Mouse (Mus musculus) CH12.LX (cell line): ENCODE measurements around the gene Tas1r1. TPM values are rescaled to one million over a fixed set of nuclear protein-coding genes. Genes with fewer than 3 reads are reported as not detected.

Source experiments
- DNase-seq: peaks from one replicate; pipeline ENCODE4 v3.0.0-alpha.2; 2013; ENCODE audit errors: extremely low read depth
- H3K27ac ChIP-seq: 2 replicates; pipeline ENCODE4 v1.5.1; 2012; ENCODE audit warnings: low read depth, mild to moderate bottlenecking, control low read depth, moderate library complexity; ENCODE audit not compliant: insufficient read depth
- H3K27me3 ChIP-seq: replicated peaks from 2 replicates; pipeline ENCODE3; 2012; ENCODE audit warnings: inconsistent platforms
- H3K36me3 ChIP-seq, 2 experiments: replicated peaks in 1 of 2; 2 replicates each; pipeline versions ENCODE3 to v1.6.1; 2012; ENCODE audit warnings: inconsistent platforms in 1 of 2, low read length in 1 of 2, mild to moderate bottlenecking in 1 of 2, mixed read lengths in 1 of 2, moderate library complexity in 1 of 2; ENCODE audit not compliant: control insufficient read depth in 1 of 2, insufficient read depth in 1 of 2
- H3K4me1 ChIP-seq, 2 experiments: 2 replicates each; pipeline ENCODE4 v1.6.1; 2012; ENCODE audit warnings: inconsistent platforms in 1 of 2, moderate library complexity in 1 of 2; ENCODE audit not compliant: insufficient read depth in 2 of 2, control insufficient read depth in 1 of 2
- H3K4me2 ChIP-seq: 2 replicates; pipeline ENCODE4 v1.6.1; 2012; ENCODE audit warnings: low read depth, mild to moderate bottlenecking, control low read depth; ENCODE audit not compliant: poor library complexity, insufficient read depth, severe bottlenecking
- H3K4me3 ChIP-seq, 3 experiments: fragments of 150-350 bp in 1 of 3; sonication (generic) in 1 of 3; replicated peaks in 1 of 3; 2 replicates each; pipeline versions ENCODE3 to v1.5.1; 2011 to 2012; ENCODE audit warnings: low read depth in 2 of 3, low read length in 2 of 3, mild to moderate bottlenecking in 2 of 3, moderate library complexity in 2 of 3, control low read depth in 1 of 3, improper control_type of control experiment in 1 of 3, inconsistent platforms in 1 of 3, mixed read lengths in 1 of 3; ENCODE audit not compliant: poor library complexity in 1 of 3
- H3K79me2 ChIP-seq: replicated peaks from 2 replicates; pipeline ENCODE4 v1.6.1; 2012; ENCODE audit warnings: mild to moderate bottlenecking, moderate library complexity; ENCODE audit not compliant: control insufficient read depth, poor library complexity, insufficient read depth, severe bottlenecking; ENCODE audit errors: extremely low read depth
- H3K9ac ChIP-seq: 2 replicates; pipeline ENCODE4 v1.6.1; 2012; ENCODE audit warnings: low read depth, mild to moderate bottlenecking, control low read depth, moderate library complexity; ENCODE audit not compliant: insufficient read depth
- H3K9me3 ChIP-seq: replicated peaks from 2 replicates; pipeline ENCODE3; 2012; ENCODE audit warnings: low read length, inconsistent platforms, mixed read lengths
- E2F4 ChIP-seq: IDR thresholded peaks from 2 replicates; pipeline ENCODE4 v1.6.1; 2011; ENCODE audit warnings: low read depth, low read length, improper control_type of control experiment; ENCODE audit not compliant: insufficient replicate concordance
- ELF1 ChIP-seq: IDR thresholded peaks from 2 replicates; pipeline ENCODE4 v1.6.1; 2014; ENCODE audit warnings: low read depth, mild to moderate bottlenecking, inconsistent platforms, low read length, improper control_type of control experiment
- ETS1 ChIP-seq: conservative IDR thresholded peaks from 2 replicates; pipeline ENCODE4 v1.6.1; 2012; ENCODE audit warnings: low read depth, mild to moderate bottlenecking, inconsistent platforms, low read length, improper control_type of control experiment, moderate library complexity
- GABPA ChIP-seq: IDR thresholded peaks from 2 replicates; pipeline ENCODE4 v1.6.1; 2012; ENCODE audit warnings: low read depth, low read length, improper control_type of control experiment, inconsistent platforms; ENCODE audit not compliant: insufficient replicate concordance
- IRF4 ChIP-seq: IDR thresholded peaks from 2 replicates; pipeline ENCODE4 v1.6.1; 2014; ENCODE audit warnings: low read depth, mild to moderate bottlenecking, inconsistent platforms, low read length, improper control_type of control experiment
- JUN ChIP-seq: IDR thresholded peaks from 2 replicates; pipeline ENCODE4 v1.6.1; 2011; ENCODE audit warnings: low read depth, mild to moderate bottlenecking, low read length, improper control_type of control experiment, moderate library complexity; ENCODE audit not compliant: insufficient read depth
- JUND ChIP-seq: conservative IDR thresholded peaks from 2 replicates; pipeline ENCODE4 v1.6.1; 2011; ENCODE audit warnings: low read depth, low read length, improper control_type of control experiment
- KAT2A ChIP-seq: IDR thresholded peaks from 2 replicates; pipeline ENCODE4 v1.6.1; 2012; ENCODE audit warnings: low read length, improper control_type of control experiment, inconsistent platforms; ENCODE audit not compliant: insufficient replicate concordance
- MAZ ChIP-seq: IDR thresholded peaks from 2 replicates; pipeline ENCODE4 v1.6.1; 2012; ENCODE audit warnings: low read depth, mild to moderate bottlenecking, inconsistent platforms, low read length, improper control_type of control experiment, moderate library complexity
- MXI1 ChIP-seq: IDR thresholded peaks from 2 replicates; pipeline ENCODE4 v1.6.1; 2011; ENCODE audit warnings: mild to moderate bottlenecking, low read depth, low read length, improper control_type of control experiment
- MYC ChIP-seq: IDR thresholded peaks from 2 replicates; pipeline ENCODE4 v1.6.1; 2011; ENCODE audit warnings: low read depth, mild to moderate bottlenecking, improper control_type of control experiment, low read length
- PAX5 ChIP-seq: IDR thresholded peaks from 2 replicates; pipeline ENCODE4 v1.6.1; 2012; ENCODE audit warnings: low read length, inconsistent platforms, mixed read lengths
- POLR2A ChIP-seq: IDR thresholded peaks from 2 replicates; pipeline ENCODE4 v1.6.1; 2011; ENCODE audit warnings: low read depth, mild to moderate bottlenecking, improper control_type of control experiment, low read length
- SIN3A ChIP-seq: IDR thresholded peaks from 2 replicates; pipeline ENCODE4 v1.6.1; 2012; ENCODE audit warnings: low read length, improper control_type of control experiment, inconsistent platforms
- SMC3 ChIP-seq: IDR thresholded peaks from 2 replicates; pipeline ENCODE4 v1.6.1; 2011; ENCODE audit warnings: low read depth, low read length, improper control_type of control experiment
- USF1 ChIP-seq: IDR thresholded peaks from 2 replicates; pipeline ENCODE4 v1.6.1; 2014; ENCODE audit warnings: low read depth, mild to moderate bottlenecking, inconsistent platforms, low read length, improper control_type of control experiment
- ZKSCAN1 ChIP-seq: IDR thresholded peaks from 2 replicates; pipeline ENCODE4 v1.6.1; 2012; ENCODE audit warnings: low read depth, inconsistent platforms, low read length, improper control_type of control experiment, borderline replicate concordance
- ZNF384 ChIP-seq: IDR thresholded peaks from 2 replicates; pipeline ENCODE4 v1.6.1; 2012; ENCODE audit warnings: low read depth, low read length, improper control_type of control experiment, inconsistent platforms
- dilution Hi-C: fragments of 300-500 bp; cut with MboI; formaldehyde crosslinking; loops from 2 replicates; pipeline ENCODE4 v1.14.3; 2020; ENCODE audit warnings: low sequenced_read_pairs; ENCODE audit not compliant: extremely low pct_unique_long_range_greater_than_20kb, extremely low pct_ligation_motif_present
- in situ Hi-C: fragments of 300-500 bp; cut with MboI; formaldehyde crosslinking; loops from 3 replicates; pipeline ENCODE4 v1.14.3; 2019; ENCODE audit warnings: low sequenced_read_pairs, low pct_ligation_motif_present, low pct_unique_long_range_greater_than_20kb, mixed read lengths
- polyA plus RNA-seq: library from polyadenylated mRNA; unstranded; fragments of >175 nt; gene quantifications from 2 replicates; pipeline ENCODE4 v1.2.1, GENCODE M21; 2012; ENCODE audit warnings: low read depth; ENCODE audit not compliant: insufficient read length
- total RNA-seq, 2 experiments: library from RNA; depleted of rRNA; stranded (reverse); fragments of 300-350 nt in 1 of 2; fragments of >200 nt in 1 of 2; gene quantifications; 2 replicates each; pipeline ENCODE4 v1.2.3; 2012 to 2014

The Tas1r1 gene
- total and polyA plus RNA-seq, 3 experiments, result 0.21 TPM; not detected in 2

- Histone ChIP-seq H3K4me3 (no peak overlapping the region), H3K9me3 (no peaks in the 10 kb centered on the region), H3K79me2 (peaks cover 2% of the 10 kb centered on the region; the same call in 1 of the 2 replicates), H3K27ac (no peak overlapping the region), H3K4me2 (peak overlapping the region; percentile 72), H3K4me1 (peaks cover 12 to 36% of the 10 kb centered on the region in 2 experiments), H3K9ac (no peak overlapping the region; the same call in 1 of the 2 replicates), H3K27me3 (peaks cover 18% of the 10 kb centered on the region), H3K36me3 (peaks cover 7 to 11% of the 10 kb centered on the region in 2 experiments)
- DNase-seq, result no peak
- dilution Hi-C loops (no loop called here), in situ Hi-C loops (no loop called here)
- no peak for TF ChIP-seq IRF4
- no peak for TF ChIP-seq JUN
- no peak for TF ChIP-seq MYC
- TF ChIP-seq E2F4, result no peak
- no peak for TF ChIP-seq PAX5
- TF ChIP-seq ETS1, result no peak
- no peak for TF ChIP-seq SMC3
- no peak for TF ChIP-seq GABPA
- no peak for TF ChIP-seq JUND
- no peak for TF ChIP-seq ELF1
These were observed 30.8 kb downstream of the Tas1r1 start for GRCm38 (mm10) chr4:152007481-152008147.

GRCm38 (mm10) chr4:152006812-152007211, 31.6 kb downstream of the Tas1r1 start:
- in situ Hi-C loops, result no loop called here

More at GRCm38 (mm10) chr4:152006812-152007211, 31.6 kb downstream of the Tas1r1 start:
- H3K4me3 ChIP-seq, result no peak overlapping the region
- no peak for DNase-seq
- H3K4me1 ChIP-seq, result peaks cover 9 to 31% of the 10 kb centered on the region in 2 experiments
- H3K27me3 ChIP-seq, result peaks cover 18% of the 10 kb centered on the region
- dilution Hi-C loops, result no loop called here
- H3K27ac ChIP-seq, result no peak overlapping the region
- no peak overlapping the region for H3K9ac ChIP-seq
- H3K9me3 ChIP-seq, result no peaks in the 10 kb centered on the region
- TF ChIP-seq MAZ, result no peak
- no peak for TF ChIP-seq GABPA
- no peak for TF ChIP-seq MXI1
- no peak for TF ChIP-seq JUND
- no peak for TF ChIP-seq KAT2A
- TF ChIP-seq POLR2A, result no peak
- TF ChIP-seq SIN3A, result no peak
- no peak for TF ChIP-seq USF1
- no peak for TF ChIP-seq ZKSCAN1
- TF ChIP-seq JUN, result no peak
- TF ChIP-seq ZNF384, result no peak
- H3K79me2 ChIP-seq, result 0 out of 2 replicates have a peak, but pooled peaks cover 2% of the 10 kb centered on the region
- H3K4me2 ChIP-seq, result no peak overlapping the region
- peaks cover 0 to 3% of the 10 kb centered on the region in 2 experiments for H3K36me3 ChIP-seq
